Mouse (Mus musculus): Measurements from ENCODE around the gene Huwe1. TPM values are rescaled to one million over a fixed set of nuclear protein-coding genes. Genes with fewer than 3 reads are reported as not detected.

The Huwe1 gene
- polyA plus RNA-seq, 1 experiment: 54.3 TPM

GRCm38 (mm10) chrX:151831260-151831659 is 30.7 kb downstream of the Huwe1 start:
- Histone ChIP-seq H3K4me1 (ENCODE audit: control insufficient read depth, insufficient read depth, insufficient read length) (no peaks in the 10 kb centered on the region), H3K27ac (ENCODE audit: insufficient read depth, low read length) (no peak overlapping the region), H3K36me3 (ENCODE audit: control insufficient read depth, insufficient read depth, low read length) (no peaks in the 10 kb centered on the region), H3K4me3 (ENCODE audit: extremely low read depth, insufficient read depth, insufficient read length) (no peak overlapping the region), H3K27me3 (ENCODE audit: control insufficient read depth, insufficient read depth, low read length) (no peaks in the 10 kb centered on the region)
- no peak for DNase-seq (ENCODE audit: low read depth in 1 of 2, low spot score in 2 of 2)
- TF ChIP-seq POLR2A (IDR thresholded peaks at IDR 0.05; ENCODE audit: low read depth, low read length) (no peak), CTCF (IDR thresholded peaks at IDR 0.05; ENCODE audit: extremely low read depth, insufficient read depth, insufficient read length, insufficient replicate concordance) (no peak)

- no peak overlapping the region for H3K27ac ChIP-seq (ENCODE audit: insufficient read depth, low read length)
- H3K4me3 ChIP-seq (ENCODE audit: extremely low read depth, insufficient read depth, insufficient read length): no peak overlapping the region
- DNase-seq (ENCODE audit: low read depth in 1 of 2, low spot score in 2 of 2): no peak
- H3K4me1 ChIP-seq (ENCODE audit: control insufficient read depth, insufficient read depth, insufficient read length): no peaks in the 10 kb centered on the region
- H3K27me3 ChIP-seq (ENCODE audit: control insufficient read depth, insufficient read depth, low read length): no peaks in the 10 kb centered on the region
- TF ChIP-seq POLR2A (IDR thresholded peaks at IDR 0.05; ENCODE audit: low read depth, low read length): no peak
- no peak for TF ChIP-seq CTCF (IDR thresholded peaks at IDR 0.05; ENCODE audit: extremely low read depth, insufficient read depth, insufficient read length, insufficient replicate concordance)
- H3K36me3 ChIP-seq (ENCODE audit: control insufficient read depth, insufficient read depth, low read length): no peaks in the 10 kb centered on the region
Measured at GRCm38 (mm10) chrX:151832982-151833381, 32.4 kb downstream of the Huwe1 start.

GRCm38 (mm10) chrX:151859436-151859835 is 58.8 kb downstream of the Huwe1 start:
- TF ChIP-seq POLR2A (IDR thresholded peaks at IDR 0.05; ENCODE audit: low read depth, low read length) (no peak), CTCF (IDR thresholded peaks at IDR 0.05; ENCODE audit: extremely low read depth, insufficient read depth, insufficient read length, insufficient replicate concordance) (no peak)
- WGBS: 90% methylated on average over 8 of the region's 8 CpGs
- DNase-seq (ENCODE audit: low read depth in 1 of 2, low spot score in 2 of 2): no peak
- Histone ChIP-seq H3K4me3 (ENCODE audit: extremely low read depth, insufficient read depth, insufficient read length) (no peak overlapping the region), H3K4me1 (ENCODE audit: control insufficient read depth, insufficient read depth, insufficient read length) (no peaks in the 10 kb centered on the region), H3K27me3 (ENCODE audit: control insufficient read depth, insufficient read depth, low read length) (no peaks in the 10 kb centered on the region), H3K27ac (ENCODE audit: insufficient read depth, low read length) (no peak overlapping the region), H3K36me3 (ENCODE audit: control insufficient read depth, insufficient read depth, low read length) (peaks cover 8% of the 10 kb centered on the region)

GRCm38 (mm10) chrX:151910692-151911091 is 110.1 kb downstream of the Huwe1 start:
- no peaks in the 10 kb centered on the region for H3K27me3 ChIP-seq (ENCODE audit: control insufficient read depth, insufficient read depth, low read length)
- no peak overlapping the region for H3K27ac ChIP-seq (ENCODE audit: insufficient read depth, low read length)
- DNase-seq (ENCODE audit: low read depth in 1 of 2, low spot score in 2 of 2): no peak
- TF ChIP-seq POLR2A (IDR thresholded peaks at IDR 0.05; ENCODE audit: low read depth, low read length): no peak
- no peak for TF ChIP-seq CTCF (IDR thresholded peaks at IDR 0.05; ENCODE audit: extremely low read depth, insufficient read depth, insufficient read length, insufficient replicate concordance)
- WGBS: 68% methylated on average over 1 of the region's 1 CpGs
- no peaks in the 10 kb centered on the region for H3K4me1 ChIP-seq (ENCODE audit: control insufficient read depth, insufficient read depth, insufficient read length)
- H3K36me3 ChIP-seq (ENCODE audit: control insufficient read depth, insufficient read depth, low read length): peaks cover 20% of the 10 kb centered on the region
- no peak overlapping the region for H3K4me3 ChIP-seq (ENCODE audit: extremely low read depth, insufficient read depth, insufficient read length)

- DNase-seq (ENCODE audit: low read depth in 1 of 2, low spot score in 2 of 2): no peak
- no peaks in the 10 kb centered on the region for H3K27me3 ChIP-seq (ENCODE audit: control insufficient read depth, insufficient read depth, low read length)
- TF ChIP-seq CTCF (IDR thresholded peaks at IDR 0.05; ENCODE audit: extremely low read depth, insufficient read depth, insufficient read length, insufficient replicate concordance) (no peak), POLR2A (IDR thresholded peaks at IDR 0.05; ENCODE audit: low read depth, low read length) (no peak)
- 89% methylated on average over 4 of the region's 4 CpGs for WGBS
- no peak overlapping the region for H3K4me3 ChIP-seq (ENCODE audit: extremely low read depth, insufficient read depth, insufficient read length)
- peaks cover 25% of the 10 kb centered on the region for H3K36me3 ChIP-seq (ENCODE audit: control insufficient read depth, insufficient read depth, low read length)
- H3K4me1 ChIP-seq (ENCODE audit: control insufficient read depth, insufficient read depth, insufficient read length): no peaks in the 10 kb centered on the region
- H3K27ac ChIP-seq (ENCODE audit: insufficient read depth, low read length): no peak overlapping the region
Measured at GRCm38 (mm10) chrX:151912267-151912666, 111.7 kb downstream of the Huwe1 start.

GRCm38 (mm10) chrX:151929390-151929789 is 128.8 kb downstream of the Huwe1 start:
- Histone ChIP-seq H3K27me3 (ENCODE audit: control insufficient read depth, insufficient read depth, low read length) (no peaks in the 10 kb centered on the region), H3K4me3 (ENCODE audit: extremely low read depth, insufficient read depth, insufficient read length) (no peak overlapping the region), H3K36me3 (ENCODE audit: control insufficient read depth, insufficient read depth, low read length) (peaks cover 20% of the 10 kb centered on the region), H3K4me1 (ENCODE audit: control insufficient read depth, insufficient read depth, insufficient read length) (no peaks in the 10 kb centered on the region), H3K27ac (ENCODE audit: insufficient read depth, low read length) (no peak overlapping the region)
- 89% methylated on average over 6 of the region's 6 CpGs for WGBS
- no peak for TF ChIP-seq POLR2A (IDR thresholded peaks at IDR 0.05; ENCODE audit: low read depth, low read length)
- TF ChIP-seq CTCF (IDR thresholded peaks at IDR 0.05; ENCODE audit: extremely low read depth, insufficient read depth, insufficient read length, insufficient replicate concordance): no peak
- DNase-seq (ENCODE audit: low read depth in 1 of 2, low spot score in 2 of 2): no peak

GRCm38 (mm10) chrX:151938852-151939251 is 138.2 kb downstream of the Huwe1 start:
- no peaks in the 10 kb centered on the region for H3K4me1 ChIP-seq (ENCODE audit: control insufficient read depth, insufficient read depth, insufficient read length)
- H3K36me3 ChIP-seq (ENCODE audit: control insufficient read depth, insufficient read depth, low read length): peaks cover 1% of the 10 kb centered on the region; the same call in 1 of the 2 replicates
- TF ChIP-seq CTCF (IDR thresholded peaks at IDR 0.05; ENCODE audit: extremely low read depth, insufficient read depth, insufficient read length, insufficient replicate concordance) (no peak), POLR2A (IDR thresholded peaks at IDR 0.05; ENCODE audit: low read depth, low read length) (no peak)
- H3K27ac ChIP-seq (ENCODE audit: insufficient read depth, low read length): no peak overlapping the region
- H3K27me3 ChIP-seq (ENCODE audit: control insufficient read depth, insufficient read depth, low read length): no peaks in the 10 kb centered on the region
- no peak for DNase-seq (ENCODE audit: low read depth in 1 of 2, low spot score in 2 of 2)
- no peak overlapping the region for H3K4me3 ChIP-seq (ENCODE audit: extremely low read depth, insufficient read depth, insufficient read length)
- 58% methylated on average over 2 of the region's 2 CpGs for WGBS

All from spleen, adult 2 months (tissue).